In genomic region chr9:78006209-78007001, GRCm38 (mm10) we compare ENCODE assay signal across 8 mouse cellular contexts. TPM values are rescaled to one million over a fixed set of nuclear protein-coding genes. Genes with fewer than 3 reads are reported as not detected.
DNase-seq lines count a peak whose midpoint lies in the region; ATAC-seq lines count a peak whose summit lies in the region.

No protein-coding gene starts in this region.

- H3K4me2 ChIP-seq in hindbrain, embryonic 11.5 days (replicated peaks; ENCODE audit: low read depth, low read length): no peak overlapping the region
- H3K4me2 ChIP-seq in lung, embryonic 16.5 days (ENCODE audit: low read depth, low read length): no peak overlapping the region

- H3K4me3 ChIP-seq in hindbrain, embryonic 11.5 days (ENCODE audit: low read depth, low read length): no peak overlapping the region
- H3K4me3 ChIP-seq in lung, embryonic 16.5 days (ENCODE audit: low read length): no peak overlapping the region

- no peaks in the 10 kb centered on the region for H3K36me3 ChIP-seq in hindbrain, embryonic 11.5 days (ENCODE audit: control insufficient read depth, insufficient read depth, low read length)
- no peaks in the 10 kb centered on the region for H3K36me3 ChIP-seq in lung, embryonic 16.5 days (ENCODE audit: control insufficient read depth, insufficient read depth, low read length)

- H3K4me1 ChIP-seq in hindbrain, embryonic 11.5 days (replicated peaks; ENCODE audit: control insufficient read depth, insufficient read depth, low read length): no peaks in the 10 kb centered on the region
- H3K4me1 ChIP-seq in lung, embryonic 16.5 days (replicated peaks; ENCODE audit: control insufficient read depth, insufficient read depth, low read length): peaks cover 7% of the 10 kb centered on the region

- ATAC-seq in hindbrain, embryonic 11.5 days (ENCODE audit: low FRiP score): peak; percentile 60
- ATAC-seq in lung, embryonic 16.5 days (ENCODE audit: low read depth): peak; percentile 85

- no peak overlapping the region for H3K9ac ChIP-seq in hindbrain, embryonic 11.5 days (ENCODE audit: low read depth, low read length)
- H3K9ac ChIP-seq in lung, embryonic 16.5 days (ENCODE audit: low read length): no peak overlapping the region

- no peak overlapping the region for H3K27ac ChIP-seq in hindbrain, embryonic 11.5 days (ENCODE audit: low read depth, low read length)
- H3K27ac ChIP-seq in lung, embryonic 16.5 days (ENCODE audit: low read length): no peak overlapping the region

- no peaks in the 10 kb centered on the region for H3K9me3 ChIP-seq in hindbrain, embryonic 11.5 days (ENCODE audit: control insufficient read depth, low read length)
- H3K9me3 ChIP-seq in lung, embryonic 16.5 days (ENCODE audit: control insufficient read depth, low read length): no peaks in the 10 kb centered on the region

- H3K27me3 ChIP-seq in hindbrain, embryonic 11.5 days (ENCODE audit: control insufficient read depth, insufficient read depth, low read length): no peaks in the 10 kb centered on the region
- H3K27me3 ChIP-seq in lung, embryonic 16.5 days (ENCODE audit: control insufficient read depth, insufficient read depth, low read depth, low read length): no peaks in the 10 kb centered on the region

- WGBS in hindbrain, embryonic 11.5 days: 63% methylated on average over 19 of the region's 19 CpGs
- WGBS in lung, embryonic 16.5 days: 51% methylated on average over 19 of the region's 19 CpGs

- peak; percentile 81 for DNase-seq in Muller cell, postnatal 12 days (ENCODE audit: inconsistent ontology term)
- peak; percentile 80 for DNase-seq in cerebellum, adult 9-10 months
- DNase-seq in frontal cortex, postnatal 10 days (ENCODE audit: low spot score in 2 of 2): peak; percentile 41 to 71
- DNase-seq in hindbrain, embryonic 11.5 days (ENCODE audit: low spot score): peak; percentile 76
- DNase-seq in layer of hippocampus, adult 9-11 months: peak; percentile 75
- peak; percentile 92 for DNase-seq in ovary, postnatal 36 days (ENCODE audit: low spot score)
- peak; percentile 73 for DNase-seq in thymus, postnatal 25 days

RNA-seq across cellular contexts. Expression of gene Gcm1, which starts 45.3 kb away (rescaled TPM):
- polyA plus RNA-seq in hindbrain, embryonic 11.5 days (2014; fragmentation: Nextera tagmentation; extraction: Ambion mirVana): 0.10 TPM in 1 of 2 replicates, not detected in the other
- 0.39 and 0.41 TPM in 2 replicates for polyA plus RNA-seq in lung, embryonic 16.5 days (2015; fragmentation: Nextera tagmentation; extraction: Ambion mirVana)
